In genomic region chr17:50419966-50420365, GRCm38 (mm10) we compare ENCODE assay signal across 8 mouse cellular contexts.
DNase-seq lines count a peak whose midpoint lies in the region; ATAC-seq lines count a peak whose summit lies in the region.

No protein-coding gene starts in this region.

- 0 out of 2 replicates have a peak, but pooled peaks cover 2% of the 10 kb centered on the region for H3K9me3 ChIP-seq in kidney, embryonic 15.5 days (replicated peaks)
- peaks cover 6% of the 10 kb centered on the region; the same call in 1 of the 2 replicates for H3K9me3 ChIP-seq in forebrain, embryonic 12.5 days
- H3K9me3 ChIP-seq in liver, embryonic 15.5 days (replicated peaks), result no peaks in the 10 kb centered on the region

- 87% methylated on average over 11 of the region's 12 CpGs for WGBS in kidney, embryonic 15.5 days
- 92% methylated on average over 6 of the region's 12 CpGs for whole genome bisulfite sequencing in forebrain, embryonic 12.5 days
- WGBS in liver, embryonic 15.5 days (ENCODE audit: insufficient replicate concordance), result 65% methylated on average over 10 of the region's 12 CpGs

- H3K27ac ChIP-seq in kidney, embryonic 15.5 days, result no peak overlapping the region
- no peak overlapping the region for H3K27ac ChIP-seq in forebrain, embryonic 12.5 days
- H3K27ac ChIP-seq in liver, embryonic 15.5 days (replicated peaks), result no peak overlapping the region; the same call in 1 of the 2 replicates

- H3K4me1 ChIP-seq in kidney, embryonic 15.5 days, result no peaks in the 10 kb centered on the region
- H3K4me1 ChIP-seq in forebrain, embryonic 12.5 days, result no peaks in the 10 kb centered on the region
- peaks cover 28% of the 10 kb centered on the region for H3K4me1 ChIP-seq in liver, embryonic 15.5 days (replicated peaks)

- H3K4me2 ChIP-seq in kidney, embryonic 15.5 days, result no peak overlapping the region
- no peak overlapping the region for H3K4me2 ChIP-seq in forebrain, embryonic 12.5 days
- H3K4me2 ChIP-seq in liver, embryonic 15.5 days, result no peak overlapping the region

- DNase-seq in kidney, adult 9 months, result no peak
- peak; percentile 71 for DNase-seq in ZHBTc4 (ENCODE audit: low read depth, low spot score)
- no peak for DNase-seq in yolk sac, embryonic 10.5 days (ENCODE audit: low spot score)
- no peak for DNase-seq in adrenal gland, postnatal 10 days
- no peak for DNase-seq in natural killer cell, adult 2 months (ENCODE audit: low spot score in 2 of 2)

- no peak overlapping the region for H3K9ac ChIP-seq in kidney, embryonic 15.5 days
- H3K9ac ChIP-seq in forebrain, embryonic 12.5 days, result no peak overlapping the region
- no peak overlapping the region for H3K9ac ChIP-seq in liver, embryonic 15.5 days

- H3K36me3 ChIP-seq in kidney, embryonic 15.5 days, result no peaks in the 10 kb centered on the region
- no peaks in the 10 kb centered on the region for H3K36me3 ChIP-seq in forebrain, embryonic 12.5 days (replicated peaks)
- H3K36me3 ChIP-seq in liver, embryonic 15.5 days (replicated peaks), result no peaks in the 10 kb centered on the region

- ATAC-seq in kidney, embryonic 15.5 days (replicated peaks; ENCODE audit: low FRiP score), result peak; percentile 87
- ATAC-seq in forebrain, embryonic 12.5 days (ENCODE audit: low FRiP score), result peak; percentile 88; the same call in 1 of the 2 replicates
- ATAC-seq in liver, embryonic 15.5 days (ENCODE audit: insufficient read depth), result peak; percentile 86

- no peak overlapping the region for H3K4me3 ChIP-seq in kidney, embryonic 15.5 days (replicated peaks)
- H3K4me3 ChIP-seq in forebrain, embryonic 12.5 days (replicated peaks), result no peak overlapping the region
- no peak overlapping the region for H3K4me3 ChIP-seq in liver, embryonic 15.5 days (replicated peaks)

- H3K27me3 ChIP-seq in kidney, embryonic 15.5 days, result no peaks in the 10 kb centered on the region
- no peaks in the 10 kb centered on the region for H3K27me3 ChIP-seq in forebrain, embryonic 12.5 days
- H3K27me3 ChIP-seq in liver, embryonic 15.5 days, result no peaks in the 10 kb centered on the region
